Mouse (Mus musculus): ENCODE measurements around the gene Mucl3.

- no peak for TF ChIP-seq CTCF (IDR thresholded peaks at IDR 0.05; ENCODE audit: insufficient read depth, low read depth, low read length)
- no peak for TF ChIP-seq POLR2A (IDR thresholded peaks at IDR 0.05; ENCODE audit: insufficient read depth, low read depth, low read length)
These were observed 52.3 kb downstream of the Mucl3 start for GRCm38 (mm10) chr17:35591219-35591578.

Data from olfactory bulb, adult 2 months (tissue).